Mouse (Mus musculus) MEL (cell line): ENCODE results near the gene Aqr. TPM values are rescaled to one million over a fixed set of nuclear protein-coding genes. Genes with fewer than 3 reads are reported as not detected.

Experiments
- DNase-seq: peaks from one replicate; pipeline ENCODE4 v3.0.0; 2011; ENCODE audit warnings: low read depth, low spot score
- H3K27ac ChIP-seq: 2 replicates; pipeline ENCODE4 v1.5.1; 2012; ENCODE audit warnings: low read depth, mild to moderate bottlenecking, control low read depth, low read length, moderate library complexity; ENCODE audit not compliant: control insufficient read depth
- H3K27me3 ChIP-seq, 2 experiments: fragments of 150-350 bp in 1 of 2; sonication (generic) in 1 of 2; 2 replicates each; pipeline ENCODE4 v1.6.1; 2012; ENCODE audit warnings: low read length in 2 of 2, mild to moderate bottlenecking in 2 of 2, improper control_type of control experiment in 1 of 2, moderate library complexity in 1 of 2; ENCODE audit not compliant: insufficient read depth in 2 of 2, control insufficient read depth in 1 of 2
- H3K36me3 ChIP-seq, 2 experiments: 2 replicates each; pipeline ENCODE4 v1.6.1; 2012 to 2014; ENCODE audit warnings: low read length in 2 of 2, improper control_type of control experiment in 1 of 2, inconsistent platforms in 1 of 2, mild to moderate bottlenecking in 1 of 2; ENCODE audit not compliant: insufficient read depth in 2 of 2, control insufficient read depth in 1 of 2
- H3K4me1 ChIP-seq, 2 experiments: fragments of 150-350 bp in 1 of 2; sonication (generic) in 1 of 2; 2 replicates each; pipeline ENCODE4 v1.6.1; 2012; ENCODE audit warnings: low read length in 2 of 2, improper control_type of control experiment in 1 of 2, mild to moderate bottlenecking in 1 of 2; ENCODE audit not compliant: insufficient read depth in 2 of 2, control insufficient read depth in 1 of 2
- H3K4me3 ChIP-seq, 2 experiments: fragments of 150-350 bp in 1 of 2; sonication (generic) in 1 of 2; 2 replicates each; pipeline ENCODE4 v1.5.1; 2012; ENCODE audit warnings: low read depth in 2 of 2, low read length in 2 of 2, mild to moderate bottlenecking in 2 of 2, moderate library complexity in 2 of 2, control low read depth in 1 of 2, improper control_type of control experiment in 1 of 2; ENCODE audit not compliant: control insufficient read depth in 1 of 2, insufficient read depth in 1 of 2
- H3K79me2 ChIP-seq: 2 replicates; pipeline ENCODE4 v1.6.1; 2012; ENCODE audit warnings: mild to moderate bottlenecking, low read length, moderate library complexity; ENCODE audit not compliant: control insufficient read depth, poor library complexity, insufficient read depth
- H3K9ac ChIP-seq: 2 replicates; pipeline ENCODE4 v1.6.1; 2012; ENCODE audit warnings: low read depth, mild to moderate bottlenecking, control low read depth, low read length, moderate library complexity; ENCODE audit not compliant: control insufficient read depth, poor library complexity, severe bottlenecking
- H3K9me3 ChIP-seq: fragments of 150-350 bp; sonication (generic); replicated peaks from 2 replicates; pipeline ENCODE4 v1.6.1; 2012; ENCODE audit warnings: mild to moderate bottlenecking, low read length, improper control_type of control experiment, moderate library complexity; ENCODE audit not compliant: insufficient read depth
- BHLHE40 ChIP-seq: IDR thresholded peaks from 2 replicates; pipeline ENCODE4 v1.6.1; 2012; ENCODE audit warnings: low read depth, mild to moderate bottlenecking, inconsistent platforms, low read length, improper control_type of control experiment, borderline replicate concordance
- CHD1 ChIP-seq: IDR thresholded peaks from 2 replicates; pipeline ENCODE4 v1.6.1; 2012; ENCODE audit warnings: low read depth, mild to moderate bottlenecking, inconsistent platforms, low read length, improper control_type of control experiment
- CHD2 ChIP-seq: IDR thresholded peaks from 2 replicates; pipeline ENCODE4 v1.6.1; 2011; ENCODE audit warnings: low read length, improper control_type of control experiment
- CTCF ChIP-seq, 3 experiments: IDR thresholded peaks in 2 of 3; conservative IDR thresholded peaks in 1 of 3; 2 replicates each; pipeline ENCODE4 v1.5.1; 2011 to 2012; ENCODE audit warnings: low read length in 3 of 3, low read depth in 2 of 3, mild to moderate bottlenecking in 2 of 3, improper control_type of control experiment in 1 of 3, inconsistent platforms in 1 of 3, mixed read lengths in 1 of 3, moderate library complexity in 1 of 3; ENCODE audit not compliant: control insufficient read depth in 1 of 3, insufficient read depth in 1 of 3, poor library complexity in 1 of 3, severe bottlenecking in 1 of 3
- E2F4 ChIP-seq: IDR thresholded peaks from 2 replicates; pipeline ENCODE4 v1.6.1; 2011; ENCODE audit warnings: low read depth, low read length, improper control_type of control experiment, borderline replicate concordance
- ELF1 ChIP-seq: IDR thresholded peaks from 2 replicates; pipeline ENCODE4 v1.6.1; 2014; ENCODE audit warnings: low read depth, mild to moderate bottlenecking, inconsistent platforms, low read length, improper control_type of control experiment, moderate library complexity
- EP300 ChIP-seq, 2 experiments: IDR thresholded peaks; 2 replicates each; pipeline ENCODE4 v1.6.1; 2011; ENCODE audit warnings: improper control_type of control experiment in 2 of 2, low read length in 2 of 2, low read depth in 1 of 2, mild to moderate bottlenecking in 1 of 2
- ETS1 ChIP-seq: IDR thresholded peaks from 2 replicates; pipeline ENCODE4 v1.6.1; 2012; ENCODE audit warnings: low read depth, mild to moderate bottlenecking, inconsistent platforms, low read length, improper control_type of control experiment, moderate library complexity
- GABPA ChIP-seq: IDR thresholded peaks from 2 replicates; pipeline ENCODE4 v1.6.1; 2012; ENCODE audit warnings: low read depth, mild to moderate bottlenecking, inconsistent platforms, low read length, improper control_type of control experiment, moderate library complexity
- GATA1 ChIP-seq: IDR thresholded peaks from 2 replicates; pipeline ENCODE4 v1.6.1; 2011; ENCODE audit warnings: low read depth, low read length, improper control_type of control experiment
- HCFC1 ChIP-seq: IDR thresholded peaks from 2 replicates; pipeline ENCODE4 v1.6.1; 2012; ENCODE audit warnings: low read depth, mild to moderate bottlenecking, inconsistent platforms, low read length, improper control_type of control experiment, moderate library complexity
- KAT2A ChIP-seq: conservative IDR thresholded peaks from 2 replicates; pipeline ENCODE4 v1.6.1; 2012; ENCODE audit warnings: low read depth, low read length, improper control_type of control experiment, inconsistent platforms
- MAX ChIP-seq: IDR thresholded peaks from 2 replicates; pipeline ENCODE4 v1.6.1; 2011; ENCODE audit warnings: low read length, improper control_type of control experiment
- MYC ChIP-seq: IDR thresholded peaks from 2 replicates; pipeline ENCODE4 v1.6.1; 2011; ENCODE audit warnings: low read depth, mild to moderate bottlenecking, low read length, improper control_type of control experiment, moderate library complexity
- NELFE ChIP-seq: IDR thresholded peaks from 2 replicates; pipeline ENCODE4 v1.6.1; 2011; ENCODE audit warnings: low read depth, low read length, improper control_type of control experiment
- NRF1 ChIP-seq: IDR thresholded peaks from 2 replicates; pipeline ENCODE4 v1.6.1; 2014; ENCODE audit warnings: low read depth, mild to moderate bottlenecking, inconsistent platforms, low read length, improper control_type of control experiment, moderate library complexity; ENCODE audit not compliant: poor library complexity, insufficient read depth, severe bottlenecking
- POLR2AphosphoS2 ChIP-seq: IDR thresholded peaks from 2 replicates; pipeline ENCODE4 v1.6.1; 2011; ENCODE audit warnings: low read length, improper control_type of control experiment
- POLR2AphosphoS5 ChIP-seq: IDR thresholded peaks from 2 replicates; pipeline ENCODE4 v1.6.1; 2012; ENCODE audit warnings: low read depth, borderline replicate concordance, mild to moderate bottlenecking, inconsistent platforms, low read length, moderate library complexity, mixed read lengths
- SIN3A ChIP-seq: IDR thresholded peaks from 2 replicates; pipeline ENCODE4 v1.6.1; 2012; ENCODE audit warnings: low read length, improper control_type of control experiment, inconsistent platforms
- SMC3 ChIP-seq: IDR thresholded peaks from 2 replicates; pipeline ENCODE4 v1.6.1; 2011; ENCODE audit warnings: low read depth, low read length, improper control_type of control experiment
- TBP ChIP-seq: IDR thresholded peaks from 2 replicates; pipeline ENCODE4 v1.8.0; 2011; ENCODE audit warnings: low read depth, low read length, improper control_type of control experiment
- UBTF ChIP-seq: IDR thresholded peaks from 2 replicates; pipeline ENCODE4 v1.6.1; 2012; ENCODE audit warnings: low read depth, mild to moderate bottlenecking, inconsistent platforms, low read length, improper control_type of control experiment, moderate library complexity, borderline replicate concordance; ENCODE audit not compliant: insufficient read depth
- USF1 ChIP-seq: IDR thresholded peaks from 2 replicates; pipeline ENCODE4 v1.6.1; 2014; ENCODE audit warnings: low read depth, mild to moderate bottlenecking, inconsistent platforms, low read length, improper control_type of control experiment, moderate library complexity
- USF2 ChIP-seq, 2 experiments: IDR thresholded peaks; 2 replicates each; pipeline ENCODE4 v1.6.1; 2011 to 2012; ENCODE audit warnings: improper control_type of control experiment in 2 of 2, low read length in 2 of 2, borderline replicate concordance in 1 of 2, inconsistent platforms in 1 of 2, low read depth in 1 of 2, mild to moderate bottlenecking in 1 of 2; ENCODE audit not compliant: insufficient read depth in 1 of 2
- ZC3H11A ChIP-seq: IDR thresholded peaks from 2 replicates; pipeline ENCODE4 v1.6.1; 2012; ENCODE audit warnings: low read depth, mild to moderate bottlenecking, inconsistent platforms, low read length, improper control_type of control experiment
- ZKSCAN1 ChIP-seq: IDR thresholded peaks from 2 replicates; pipeline ENCODE4 v1.6.1; 2012; ENCODE audit warnings: low read depth, mild to moderate bottlenecking, inconsistent platforms, low read length, improper control_type of control experiment, moderate library complexity
- ZMIZ1 ChIP-seq: IDR thresholded peaks from 2 replicates; pipeline ENCODE4 v1.6.1; 2012; ENCODE audit warnings: low read depth, mild to moderate bottlenecking, inconsistent platforms, low read length, improper control_type of control experiment, moderate library complexity
- polyA plus RNA-seq, 2 experiments: library from polyadenylated mRNA; stranded (reverse) in 1 of 2; unstranded in 1 of 2; fragments of >175 nt in 1 of 2; fragments of >200 nt in 1 of 2; gene quantifications; 2 replicates each; pipeline versions ENCODE4 v1.2.1 to v1.2.4; 2012; ENCODE audit warnings: low replicate concordance in 2 of 2, low read depth in 1 of 2; ENCODE audit not compliant: insufficient read length in 2 of 2, insufficient read depth in 1 of 2, missing spikeins in 1 of 2
- total RNA-seq: library from RNA; depleted of rRNA; stranded (reverse); fragments of 300-350 nt; gene quantifications from 2 replicates; pipeline ENCODE4 v1.2.3, GENCODE M21; 2012

Gene Aqr
- total and polyA plus RNA-seq, 3 experiments: 45.9 to 143 (median 69.1) TPM

- Histone ChIP-seq H3K9ac (no peak within 1 kb of the TSS), H3K4me1 (no peaks in the 10 kb centered on the region), H3K27me3 (no peaks in the 10 kb centered on the region; a peak in 1 of 4 replicates), H3K4me3 (no peak within 1 kb of the TSS), H3K36me3 (no peaks in the 10 kb centered on the region), H3K27ac (no peak within 1 kb of the TSS), H3K9me3 (no peaks in the 10 kb centered on the region), H3K79me2 (no peaks in the 10 kb centered on the region)
- no peak for DNase-seq
- TF ChIP-seq SIN3A (no peak), KAT2A (no peak), ZMIZ1 (no peak), HCFC1 (no peak), GABPA (no peak), ZKSCAN1 (no peak), CHD2 (no peak), USF2 (IDR thresholded peaks at IDR 0.05; ENCODE audit: borderline replicate concordance in 1 of 2, insufficient read depth in 1 of 2, low read depth in 1 of 2, low read length in 2 of 2) (no peak), POLR2AphosphoS5 (no peak), NRF1 (no peak), UBTF (no peak), USF1 (no peak), CTCF (IDR thresholded peaks at IDR 0.05 in 2 of 3, conservative IDR thresholded peaks at IDR 0.05 in 1 of 3; ENCODE audit: control insufficient read depth in 1 of 3, insufficient read depth in 1 of 3, low read depth in 2 of 3, low read length in 3 of 3, poor library complexity in 1 of 3, severe bottlenecking in 1 of 3) (no peak), CHD1 (no peak)
Measured at GRCm38 (mm10) chr2:114052696-114053598, 133.9 kb downstream of the Aqr start, which contains the start of gene Actc1. Gene Actc1, minus strand, starts transcription at chr2:114053548.

- H3K79me2 ChIP-seq: no peaks in the 10 kb centered on the region
- no peaks in the 10 kb centered on the region; a peak in 1 of 4 replicates for H3K27me3 ChIP-seq
- no peaks in the 10 kb centered on the region for H3K9me3 ChIP-seq
Measured at GRCm38 (mm10) chr2:114051871-114052241, 135.0 kb downstream of the Aqr start.

More at GRCm38 (mm10) chr2:114051871-114052241, 135.0 kb downstream of the Aqr start:
- Histone ChIP-seq H3K9ac (no peak overlapping the region), H3K27ac (no peak overlapping the region), H3K4me3 (no peak overlapping the region), H3K4me1 (no peaks in the 10 kb centered on the region), H3K36me3 (no peaks in the 10 kb centered on the region)
- TF ChIP-seq EP300 (IDR thresholded peaks at IDR 0.05; ENCODE audit: low read depth in 1 of 2, low read length in 2 of 2) (no peak), USF2 (IDR thresholded peaks at IDR 0.05; ENCODE audit: borderline replicate concordance in 1 of 2, insufficient read depth in 1 of 2, low read depth in 1 of 2, low read length in 2 of 2) (no peak), CTCF (IDR thresholded peaks at IDR 0.05 in 2 of 3, conservative IDR thresholded peaks at IDR 0.05 in 1 of 3; ENCODE audit: control insufficient read depth in 1 of 3, insufficient read depth in 1 of 3, low read depth in 2 of 3, low read length in 3 of 3, poor library complexity in 1 of 3, severe bottlenecking in 1 of 3) (no peak), SMC3 (no peak), BHLHE40 (no peak), ELF1 (no peak), POLR2AphosphoS2 (no peak), MYC (no peak), TBP (no peak), GATA1 (no peak), ZC3H11A (no peak), NELFE (no peak), E2F4 (no peak), ETS1 (no peak), ZMIZ1 (no peak), MAX (no peak), KAT2A (no peak), NRF1 (no peak), CHD2 (no peak)
- no peak for DNase-seq
